In genomic region chr5:115497033-115497432, GRCm38 (mm10) we compare ENCODE assay signal across 8 mouse cellular contexts.
"Had no signal": no experiment of that assay in that cellular context is flagged by ENCODE, and none has a peak within 500 bp of the region (broad histone marks: within the 10 kb centered on the region; RNA-seq: fewer than 3 reads in every experiment).

No protein-coding gene starts in this region.

- DNase-seq: kidney, postnatal 10 days; kidney, postnatal 4 days; liver; lung, adult 2 months; retina, postnatal 1 day; right cerebral cortex, postnatal 25 days; thymus, adult 18-20 months; thymus, postnatal 14 days had no signal
